Mouse (Mus musculus): ENCODE results near the gene Gramd4. TPM values are rescaled to one million over a fixed set of nuclear protein-coding genes. Genes with fewer than 3 reads are reported as not detected.

The Gramd4 gene
- polyA plus RNA-seq (2015; fragmentation: Nextera tagmentation; extraction: Ambion mirVana), result 12.1 and 14.9 TPM in 2 replicates

GRCm38 (mm10) chr15:86057413-86057812, at the start of gene Gramd4:
Gene Gramd4 (plus strand): TSS chr15:86057695.
- peak within 1 kb of the TSS; percentile 94 for H3K9ac ChIP-seq (replicated peaks; ENCODE audit: low read length)
- H3K27ac ChIP-seq (ENCODE audit: low read length), result peak within 1 kb of the TSS; percentile 40; the same call in 1 of the 2 replicates
- 0 out of 2 replicates have a peak, but pooled peaks have one; percentile 12 for ATAC-seq (ENCODE audit: low FRiP score, low TSS enrichment)
- WGBS, result 11% methylated on average over 6 of the region's 6 CpGs
- peaks cover 44% of the 10 kb centered on the region for H3K4me1 ChIP-seq (ENCODE audit: insufficient read depth, low read length)
- H3K4me3 ChIP-seq (ENCODE audit: low read length), result peak within 1 kb of the TSS; percentile 83
- no peaks in the 10 kb centered on the region for H3K27me3 ChIP-seq (ENCODE audit: insufficient read depth, low read length)
- no peaks in the 10 kb centered on the region for H3K36me3 ChIP-seq (ENCODE audit: insufficient read depth, low read length)
- H3K4me2 ChIP-seq (replicated peaks; ENCODE audit: low read depth, low read length), result peak within 1 kb of the TSS; percentile 93
- no peaks in the 10 kb centered on the region; the same call in 1 of the 2 replicates for H3K9me3 ChIP-seq (ENCODE audit: low read length)

DNA sequence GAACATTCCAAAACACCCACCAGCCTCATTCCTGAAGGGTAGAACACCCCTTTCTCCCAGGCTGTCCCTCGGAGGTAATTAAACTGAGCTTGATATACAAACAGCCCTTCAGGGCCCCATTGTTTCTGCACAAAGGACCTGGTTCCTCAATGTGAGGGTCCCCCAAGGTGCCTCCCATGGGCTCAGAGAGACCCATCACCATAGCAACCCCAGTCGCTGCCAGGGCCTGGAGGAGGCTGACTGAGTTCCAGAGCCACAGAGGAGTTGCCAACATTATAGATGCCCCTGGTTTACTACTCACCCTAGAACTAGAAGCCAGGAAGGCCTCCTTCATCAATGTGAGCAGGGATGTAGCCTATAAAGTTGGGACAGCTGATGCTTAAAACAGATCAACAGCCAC, 44.4 kb upstream of the Gramd4 start:
- Histone ChIP-seq H3K9me3 (ENCODE audit: low read length) (no peaks in the 10 kb centered on the region), H3K4me1 (ENCODE audit: insufficient read depth, low read length) (peaks cover 25% of the 10 kb centered on the region), H3K4me3 (ENCODE audit: low read length) (no peak overlapping the region), H3K27me3 (ENCODE audit: insufficient read depth, low read length) (no peaks in the 10 kb centered on the region), H3K4me2 (replicated peaks; ENCODE audit: low read depth, low read length) (no peak overlapping the region), H3K9ac (replicated peaks; ENCODE audit: low read length) (no peak overlapping the region), H3K27ac (ENCODE audit: low read length) (no peak overlapping the region; the same call in 1 of the 2 replicates), H3K36me3 (ENCODE audit: insufficient read depth, low read length) (no peaks in the 10 kb centered on the region)
- WGBS, result 39% methylated on average over 2 of the region's 2 CpGs
- ATAC-seq (ENCODE audit: low FRiP score, low TSS enrichment), result no peak

- Histone ChIP-seq H3K9ac (replicated peaks; ENCODE audit: low read length) (no peak overlapping the region), H3K27ac (ENCODE audit: low read length) (no peak overlapping the region; the same call in 1 of the 2 replicates), H3K4me2 (replicated peaks; ENCODE audit: low read depth, low read length) (no peak overlapping the region), H3K4me1 (ENCODE audit: insufficient read depth, low read length) (peaks cover 22% of the 10 kb centered on the region), H3K9me3 (ENCODE audit: low read length) (no peaks in the 10 kb centered on the region), H3K36me3 (ENCODE audit: insufficient read depth, low read length) (no peaks in the 10 kb centered on the region), H3K4me3 (ENCODE audit: low read length) (no peak overlapping the region), H3K27me3 (ENCODE audit: insufficient read depth, low read length) (no peaks in the 10 kb centered on the region)
- ATAC-seq (ENCODE audit: low FRiP score, low TSS enrichment), result peak; percentile 66; the same call in 1 of the 2 replicates
- WGBS, result 24% methylated on average over 10 of the region's 10 CpGs
Measured at GRCm38 (mm10) chr15:86013656-86014055, 43.8 kb upstream of the Gramd4 start.

- Histone ChIP-seq H3K9me3 (ENCODE audit: low read length) (peaks cover 6% of the 10 kb centered on the region; the same call in 1 of the 2 replicates), H3K9ac (replicated peaks; ENCODE audit: low read length) (no peak overlapping the region), H3K4me2 (replicated peaks; ENCODE audit: low read depth, low read length) (no peak overlapping the region), H3K4me1 (ENCODE audit: insufficient read depth, low read length) (peaks cover 22% of the 10 kb centered on the region), H3K36me3 (ENCODE audit: insufficient read depth, low read length) (0 out of 2 replicates have a peak, but pooled peaks cover 2% of the 10 kb centered on the region), H3K27ac (ENCODE audit: low read length) (no peak overlapping the region), H3K4me3 (ENCODE audit: low read length) (no peak overlapping the region), H3K27me3 (ENCODE audit: insufficient read depth, low read length) (no peaks in the 10 kb centered on the region)
- 83% methylated on average over 7 of the region's 7 CpGs for WGBS
- no peak for ATAC-seq (ENCODE audit: low FRiP score, low TSS enrichment)
Measured at GRCm38 (mm10) chr15:86015026-86015425, 42.5 kb upstream of the Gramd4 start.

- Histone ChIP-seq H3K36me3 (ENCODE audit: insufficient read depth, low read length) (0 out of 2 replicates have a peak, but pooled peaks cover 2% of the 10 kb centered on the region), H3K9me3 (ENCODE audit: low read length) (peaks cover 6% of the 10 kb centered on the region; the same call in 1 of the 2 replicates), H3K9ac (replicated peaks; ENCODE audit: low read length) (no peak overlapping the region), H3K4me3 (ENCODE audit: low read length) (no peak overlapping the region), H3K4me2 (replicated peaks; ENCODE audit: low read depth, low read length) (no peak overlapping the region), H3K27ac (ENCODE audit: low read length) (no peak overlapping the region), H3K4me1 (ENCODE audit: insufficient read depth, low read length) (peaks cover 22% of the 10 kb centered on the region), H3K27me3 (ENCODE audit: insufficient read depth, low read length) (no peaks in the 10 kb centered on the region)
- ATAC-seq (ENCODE audit: low FRiP score, low TSS enrichment), result peak; percentile 54; the same call in 1 of the 2 replicates
- 49% methylated on average over 13 of the region's 13 CpGs for WGBS
Measured at GRCm38 (mm10) chr15:86015860-86016541, 41.5 kb upstream of the Gramd4 start.

- Histone ChIP-seq H3K4me1 (ENCODE audit: insufficient read depth, low read length) (peaks cover 22% of the 10 kb centered on the region), H3K27me3 (ENCODE audit: insufficient read depth, low read length) (no peaks in the 10 kb centered on the region), H3K4me2 (replicated peaks; ENCODE audit: low read depth, low read length) (no peak overlapping the region), H3K9me3 (ENCODE audit: low read length) (peaks cover 6% of the 10 kb centered on the region; the same call in 1 of the 2 replicates), H3K9ac (replicated peaks; ENCODE audit: low read length) (no peak overlapping the region), H3K27ac (ENCODE audit: low read length) (no peak overlapping the region), H3K36me3 (ENCODE audit: insufficient read depth, low read length) (0 out of 2 replicates have a peak, but pooled peaks cover 2% of the 10 kb centered on the region), H3K4me3 (ENCODE audit: low read length) (no peak overlapping the region)
- no peak for ATAC-seq (ENCODE audit: low FRiP score, low TSS enrichment)
- 74% methylated on average over 6 of the region's 6 CpGs for WGBS
Measured at GRCm38 (mm10) chr15:86017336-86017735, 40.2 kb upstream of the Gramd4 start.

DNA sequence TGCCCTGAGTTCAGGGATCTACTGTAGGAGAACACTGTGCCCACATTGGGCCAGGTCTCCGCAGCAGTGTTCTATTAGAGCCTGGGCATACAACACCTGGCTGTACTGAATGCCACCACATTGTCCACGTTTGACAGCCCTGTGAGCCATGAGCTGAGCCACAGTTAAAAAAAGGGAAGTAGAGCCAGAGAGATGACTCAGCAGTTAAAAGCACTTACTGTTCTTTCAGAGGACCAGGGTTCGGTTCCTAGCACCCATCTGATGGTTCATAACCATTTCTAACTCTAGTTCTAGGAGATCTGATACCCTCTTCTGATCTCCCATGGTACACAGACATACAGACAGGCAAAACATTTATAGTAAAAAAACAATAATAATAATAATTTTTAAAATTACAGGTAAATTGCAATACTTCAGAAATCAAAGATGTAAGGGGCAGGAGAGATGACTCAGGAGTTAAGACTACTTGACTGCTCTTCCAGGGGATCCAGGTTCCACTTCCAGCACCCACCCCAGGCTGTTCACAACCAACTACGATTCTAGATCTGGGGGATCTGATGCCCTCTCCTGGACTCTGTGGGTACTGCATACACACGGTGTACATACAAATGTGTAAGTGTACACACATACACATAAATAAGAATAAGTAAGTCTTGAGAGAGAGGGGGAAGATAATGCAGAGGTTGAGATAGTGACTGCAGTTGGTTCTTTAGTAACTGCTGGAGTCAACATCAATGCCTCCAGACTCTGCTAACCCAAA, 38.6 kb upstream of the Gramd4 start:
- 97% methylated on average over 5 of the region's 5 CpGs for WGBS
- Histone ChIP-seq H3K27me3 (ENCODE audit: insufficient read depth, low read length) (no peaks in the 10 kb centered on the region), H3K4me2 (replicated peaks; ENCODE audit: low read depth, low read length) (no peak overlapping the region), H3K4me3 (ENCODE audit: low read length) (no peak overlapping the region), H3K9me3 (ENCODE audit: low read length) (peaks cover 6% of the 10 kb centered on the region; the same call in 1 of the 2 replicates), H3K36me3 (ENCODE audit: insufficient read depth, low read length) (0 out of 2 replicates have a peak, but pooled peaks cover 2% of the 10 kb centered on the region), H3K27ac (ENCODE audit: low read length) (no peak overlapping the region), H3K4me1 (ENCODE audit: insufficient read depth, low read length) (peaks cover 12% of the 10 kb centered on the region), H3K9ac (replicated peaks; ENCODE audit: low read length) (no peak overlapping the region)
- ATAC-seq (ENCODE audit: low FRiP score, low TSS enrichment), result no peak

GRCm38 (mm10) chr15:86020008-86020407, 37.5 kb upstream of the Gramd4 start:
- Histone ChIP-seq H3K36me3 (ENCODE audit: insufficient read depth, low read length) (0 out of 2 replicates have a peak, but pooled peaks cover 2% of the 10 kb centered on the region), H3K27me3 (ENCODE audit: insufficient read depth, low read length) (no peaks in the 10 kb centered on the region), H3K9ac (replicated peaks; ENCODE audit: low read length) (no peak overlapping the region), H3K9me3 (ENCODE audit: low read length) (peaks cover 6% of the 10 kb centered on the region; the same call in 1 of the 2 replicates), H3K4me2 (replicated peaks; ENCODE audit: low read depth, low read length) (no peak overlapping the region), H3K4me1 (ENCODE audit: insufficient read depth, low read length) (peaks cover 10% of the 10 kb centered on the region; the same call in 1 of the 2 replicates), H3K4me3 (ENCODE audit: low read length) (no peak overlapping the region), H3K27ac (ENCODE audit: low read length) (no peak overlapping the region)
- WGBS, result 76% methylated on average over 8 of the region's 8 CpGs
- ATAC-seq (ENCODE audit: low FRiP score, low TSS enrichment), result no peak

GRCm38 (mm10) chr15:86021301-86021700, 36.2 kb upstream of the Gramd4 start:
- H3K9me3 ChIP-seq (ENCODE audit: low read length), result peaks cover 6% of the 10 kb centered on the region; the same call in 1 of the 2 replicates
- WGBS, result 69% methylated on average over 9 of the region's 9 CpGs
- H3K36me3 ChIP-seq (ENCODE audit: insufficient read depth, low read length), result 0 out of 2 replicates have a peak, but pooled peaks cover 2% of the 10 kb centered on the region
- H3K4me3 ChIP-seq (ENCODE audit: low read length), result no peak overlapping the region
- no peak for ATAC-seq (ENCODE audit: low FRiP score, low TSS enrichment)
- no peaks in the 10 kb centered on the region for H3K27me3 ChIP-seq (ENCODE audit: insufficient read depth, low read length)
- H3K27ac ChIP-seq (ENCODE audit: low read length), result no peak overlapping the region
- peaks cover 2% of the 10 kb centered on the region; the same call in 1 of the 2 replicates for H3K4me1 ChIP-seq (ENCODE audit: insufficient read depth, low read length)
- H3K9ac ChIP-seq (replicated peaks; ENCODE audit: low read length), result no peak overlapping the region
- H3K4me2 ChIP-seq (replicated peaks; ENCODE audit: low read depth, low read length), result no peak overlapping the region

All from kidney, embryonic 16.5 days (tissue).